Mouse (Mus musculus): ENCODE measurements at regions not wholly inside any gene's neighbourhood (a gene's known extent, or its start where the extent isn't known, plus 50 kb on each side); places are given as distances from the start of the nearest gene placed in this dataset.

DNA sequence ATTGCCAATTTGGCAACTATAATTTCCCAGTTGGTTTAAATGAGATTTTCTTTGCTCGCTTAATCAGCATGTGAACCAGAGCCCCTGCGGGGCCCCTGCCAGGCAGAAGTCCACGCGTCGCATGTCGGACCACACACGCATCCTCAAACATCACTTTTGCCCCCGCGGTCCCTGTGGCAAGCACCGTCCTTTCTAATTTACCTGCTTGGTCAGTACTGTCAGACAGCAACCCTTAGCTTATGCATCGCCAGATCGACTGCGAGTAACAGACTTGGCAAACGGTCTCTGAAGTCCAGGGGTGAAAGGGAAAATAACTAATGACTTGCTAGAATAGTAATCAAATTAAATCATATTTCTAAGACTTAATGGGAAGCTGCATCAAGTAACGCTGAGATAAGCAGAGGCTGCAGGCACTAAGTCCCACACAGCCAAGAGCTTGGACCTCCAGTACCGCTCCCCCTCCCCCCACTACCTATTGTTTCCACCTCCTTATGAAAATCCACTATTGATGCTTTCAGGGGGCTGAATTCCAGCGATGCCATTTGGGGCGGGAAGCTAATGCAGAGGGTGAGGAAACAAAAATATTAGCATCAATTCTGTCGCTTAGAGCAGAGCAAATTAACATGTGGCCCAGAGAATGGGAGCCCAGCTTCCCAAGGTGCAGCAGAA is 142.0 kb upstream of the Cntnap4 start:
- Histone ChIP-seq H3K27me3 (ENCODE audit: control insufficient read depth, insufficient read depth, low read length) (no peaks in the 10 kb centered on the region), H3K4me1 (ENCODE audit: control insufficient read depth, insufficient read depth, low read length) (no peaks in the 10 kb centered on the region; the same call in 1 of the 2 replicates), H3K27ac (ENCODE audit: control insufficient read depth, insufficient read depth, low read depth, low read length) (no peak overlapping the region), H3K4me3 (ENCODE audit: control insufficient read depth, low read depth, low read length) (no peak overlapping the region), H3K36me3 (ENCODE audit: control insufficient read depth, insufficient read depth, low read length) (no peaks in the 10 kb centered on the region)
- TF ChIP-seq POLR2A (IDR thresholded peaks at IDR 0.05; ENCODE audit: control insufficient read depth, low read depth, low read length) = no peak
- no peak for TF ChIP-seq CTCF (IDR thresholded peaks at IDR 0.05; ENCODE audit: control insufficient read depth, insufficient read depth, insufficient replicate concordance, low read depth, low read length)

DNA sequence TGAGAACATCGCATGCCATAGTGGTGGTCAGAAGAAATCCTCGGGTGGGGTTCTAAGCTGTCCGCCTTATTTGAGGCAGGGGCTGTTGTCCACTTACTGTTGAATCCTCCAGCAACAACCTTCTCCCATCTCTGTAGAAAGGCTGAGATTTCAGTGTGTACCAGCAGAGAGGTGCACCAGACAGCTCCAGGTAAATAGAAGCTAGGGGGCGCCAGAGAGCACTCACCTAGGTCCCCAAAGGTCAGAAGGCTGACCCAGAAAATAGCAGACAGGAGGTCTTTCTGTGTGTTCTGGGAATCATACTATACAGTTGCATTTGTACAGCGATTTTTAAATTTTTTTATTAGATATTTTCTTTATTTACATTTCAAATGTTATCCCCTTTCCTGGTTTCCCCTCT is 157.9 kb upstream of the Cntnap4 start:
- Histone ChIP-seq H3K4me3 (ENCODE audit: control insufficient read depth, low read depth, low read length) (0 out of 2 replicates have a peak overlapping the region, but pooled peaks have one; percentile 5), H3K27me3 (ENCODE audit: control insufficient read depth, insufficient read depth, low read length) (no peaks in the 10 kb centered on the region), H3K4me1 (ENCODE audit: control insufficient read depth, insufficient read depth, low read length) (no peaks in the 10 kb centered on the region), H3K36me3 (ENCODE audit: control insufficient read depth, insufficient read depth, low read length) (no peaks in the 10 kb centered on the region), H3K27ac (ENCODE audit: control insufficient read depth, insufficient read depth, low read depth, low read length) (no peak overlapping the region)
- no peak for TF ChIP-seq POLR2A (IDR thresholded peaks at IDR 0.05; ENCODE audit: control insufficient read depth, low read depth, low read length)
- TF ChIP-seq CTCF (IDR thresholded peaks at IDR 0.05; ENCODE audit: control insufficient read depth, insufficient read depth, insufficient replicate concordance, low read depth, low read length) = peak; percentile 49; the same call in 1 of the 2 replicates

DNA sequence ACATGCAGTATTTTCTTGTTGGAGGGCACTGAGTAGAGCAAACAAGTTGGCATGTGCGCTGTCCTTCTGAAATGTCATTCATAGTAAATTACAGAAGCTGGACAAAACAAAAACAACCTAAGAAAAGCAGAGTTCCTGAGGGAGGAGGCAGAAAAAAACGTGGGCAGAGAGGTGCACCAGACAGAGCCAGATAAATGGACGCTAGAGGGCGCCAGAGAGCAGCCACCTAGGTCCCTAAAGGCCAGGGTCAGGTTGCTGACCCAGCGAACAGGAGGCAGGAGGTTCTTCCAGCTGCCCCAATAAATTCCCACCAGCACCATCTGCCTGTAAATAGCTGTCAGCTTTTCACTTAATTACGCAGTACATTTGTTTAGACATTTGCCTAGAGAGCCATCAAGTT is 158.6 kb upstream of the Cntnap4 start:
- Histone ChIP-seq H3K4me1 (ENCODE audit: control insufficient read depth, insufficient read depth, low read length) (no peaks in the 10 kb centered on the region), H3K36me3 (ENCODE audit: control insufficient read depth, insufficient read depth, low read length) (no peaks in the 10 kb centered on the region), H3K27me3 (ENCODE audit: control insufficient read depth, insufficient read depth, low read length) (no peaks in the 10 kb centered on the region), H3K4me3 (ENCODE audit: control insufficient read depth, low read depth, low read length) (no peak overlapping the region), H3K27ac (ENCODE audit: control insufficient read depth, insufficient read depth, low read depth, low read length) (no peak overlapping the region)
- no peak for TF ChIP-seq POLR2A (IDR thresholded peaks at IDR 0.05; ENCODE audit: control insufficient read depth, low read depth, low read length)
- peak; percentile 94 for TF ChIP-seq CTCF (IDR thresholded peaks at IDR 0.05; ENCODE audit: control insufficient read depth, insufficient read depth, insufficient replicate concordance, low read depth, low read length)

DNA sequence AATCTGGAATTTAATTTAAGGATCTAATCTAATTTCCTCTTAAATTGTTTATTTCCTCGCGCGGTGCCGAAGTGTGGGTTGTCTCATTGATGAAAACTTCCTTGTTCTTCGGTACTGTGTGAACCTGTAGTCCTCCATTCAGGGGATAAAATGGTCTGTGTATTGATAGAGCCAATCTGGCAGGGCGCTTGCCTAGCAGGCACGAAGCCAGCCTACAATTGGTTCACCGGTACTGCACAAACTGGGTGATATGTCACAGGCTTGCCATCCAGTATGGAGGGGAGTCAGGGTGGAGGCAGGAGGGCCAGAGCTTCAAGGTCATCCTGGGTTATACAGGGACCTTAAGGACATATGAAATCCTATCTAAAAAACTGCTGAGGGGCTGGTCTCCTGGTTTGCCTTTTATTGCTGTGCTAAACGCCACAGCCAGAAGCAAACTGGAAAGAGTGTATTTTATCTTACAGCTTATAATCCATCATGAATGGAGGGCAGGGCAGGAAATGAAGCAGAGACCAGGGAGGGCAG is 161.6 kb upstream of the Cntnap4 start:
- no peak overlapping the region for H3K4me3 ChIP-seq (ENCODE audit: control insufficient read depth, low read depth, low read length)
- no peaks in the 10 kb centered on the region for H3K36me3 ChIP-seq (ENCODE audit: control insufficient read depth, insufficient read depth, low read length)
- TF ChIP-seq CTCF (IDR thresholded peaks at IDR 0.05; ENCODE audit: control insufficient read depth, insufficient read depth, insufficient replicate concordance, low read depth, low read length) (no peak), POLR2A (IDR thresholded peaks at IDR 0.05; ENCODE audit: control insufficient read depth, low read depth, low read length) (no peak)
- H3K4me1 ChIP-seq (ENCODE audit: control insufficient read depth, insufficient read depth, low read length) = no peaks in the 10 kb centered on the region
- H3K27me3 ChIP-seq (ENCODE audit: control insufficient read depth, insufficient read depth, low read length) = no peaks in the 10 kb centered on the region
- no peak overlapping the region for H3K27ac ChIP-seq (ENCODE audit: control insufficient read depth, insufficient read depth, low read depth, low read length)

DNA sequence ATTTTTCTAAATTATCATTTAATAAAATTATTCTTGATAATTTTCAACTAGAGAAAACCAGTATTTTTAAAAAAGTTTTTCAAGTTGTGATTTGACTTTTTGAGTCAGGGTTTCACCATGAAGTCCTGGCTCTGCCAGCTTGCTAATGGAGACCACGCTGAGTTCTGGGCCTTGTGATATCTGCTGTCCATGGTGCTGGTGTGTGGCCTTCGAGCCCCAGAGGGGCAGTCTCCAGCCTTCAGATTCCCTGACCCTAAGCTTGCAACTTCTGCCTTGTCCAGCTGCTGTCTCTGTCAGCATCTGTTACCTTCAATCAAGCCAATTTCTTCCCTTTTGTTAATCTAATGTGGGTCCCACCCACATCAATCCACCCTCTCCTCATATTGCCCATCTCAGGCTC is 165.8 kb upstream of the Cntnap4 start:
- Histone ChIP-seq H3K36me3 (ENCODE audit: control insufficient read depth, insufficient read depth, low read length) (no peaks in the 10 kb centered on the region), H3K4me1 (ENCODE audit: control insufficient read depth, insufficient read depth, low read length) (no peaks in the 10 kb centered on the region), H3K27me3 (ENCODE audit: control insufficient read depth, insufficient read depth, low read length) (no peaks in the 10 kb centered on the region), H3K4me3 (ENCODE audit: control insufficient read depth, low read depth, low read length) (no peak overlapping the region), H3K27ac (ENCODE audit: control insufficient read depth, insufficient read depth, low read depth, low read length) (no peak overlapping the region)
- TF ChIP-seq CTCF (IDR thresholded peaks at IDR 0.05; ENCODE audit: control insufficient read depth, insufficient read depth, insufficient replicate concordance, low read depth, low read length) (no peak), POLR2A (IDR thresholded peaks at IDR 0.05; ENCODE audit: control insufficient read depth, low read depth, low read length) (no peak)

DNA sequence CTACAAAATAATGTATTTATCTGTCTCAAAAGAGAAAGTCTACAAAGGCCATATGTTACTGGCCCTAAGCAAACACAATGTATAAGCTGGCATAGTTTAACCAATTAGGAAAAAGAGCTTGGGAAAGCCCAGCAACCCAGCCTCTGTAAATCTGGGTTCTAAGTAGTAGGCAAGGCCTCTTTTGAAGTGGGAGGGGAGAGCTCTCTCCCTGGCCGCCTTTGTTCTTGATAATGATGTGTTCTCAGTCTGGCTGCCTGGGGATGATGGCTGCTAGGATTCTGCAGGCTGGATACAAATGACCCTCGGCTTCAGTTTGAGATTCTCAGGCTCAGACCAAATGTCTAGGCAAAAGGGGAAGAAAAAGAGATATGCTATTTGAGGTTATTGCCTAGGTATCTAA is 172.4 kb upstream of the Cntnap4 start:
- Histone ChIP-seq H3K27me3 (ENCODE audit: control insufficient read depth, insufficient read depth, low read length) (no peaks in the 10 kb centered on the region), H3K4me1 (ENCODE audit: control insufficient read depth, insufficient read depth, low read length) (no peaks in the 10 kb centered on the region), H3K36me3 (ENCODE audit: control insufficient read depth, insufficient read depth, low read length) (no peaks in the 10 kb centered on the region), H3K27ac (ENCODE audit: control insufficient read depth, insufficient read depth, low read depth, low read length) (no peak overlapping the region), H3K4me3 (ENCODE audit: control insufficient read depth, low read depth, low read length) (no peak overlapping the region)
- no peak for TF ChIP-seq CTCF (IDR thresholded peaks at IDR 0.05; ENCODE audit: control insufficient read depth, insufficient read depth, insufficient replicate concordance, low read depth, low read length)
- no peak for TF ChIP-seq POLR2A (IDR thresholded peaks at IDR 0.05; ENCODE audit: control insufficient read depth, low read depth, low read length)

DNA sequence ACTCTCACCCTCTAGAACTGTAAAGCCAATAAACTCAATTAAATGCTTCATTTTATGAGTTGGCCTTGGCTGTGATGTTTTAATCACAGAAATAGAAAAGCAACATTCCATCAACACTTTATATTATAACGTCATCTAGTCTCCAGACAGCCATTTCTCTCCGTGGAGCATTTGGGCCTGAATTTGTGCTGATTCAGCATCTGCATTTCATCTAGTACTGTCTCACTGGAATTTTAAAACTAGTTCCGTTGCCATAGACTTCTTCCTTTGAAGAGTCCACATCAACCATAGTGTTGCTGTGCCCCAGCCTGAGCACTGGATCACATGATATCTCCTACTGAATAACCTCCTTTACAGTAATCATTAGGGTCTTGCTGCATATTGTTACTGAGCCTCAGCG is 179.7 kb upstream of the Cntnap4 start:
- no peaks in the 10 kb centered on the region for H3K27me3 ChIP-seq (ENCODE audit: control insufficient read depth, insufficient read depth, low read length)
- H3K36me3 ChIP-seq (ENCODE audit: control insufficient read depth, insufficient read depth, low read length) = no peaks in the 10 kb centered on the region
- TF ChIP-seq CTCF (IDR thresholded peaks at IDR 0.05; ENCODE audit: control insufficient read depth, insufficient read depth, insufficient replicate concordance, low read depth, low read length) (no peak), POLR2A (IDR thresholded peaks at IDR 0.05; ENCODE audit: control insufficient read depth, low read depth, low read length) (no peak)
- H3K4me3 ChIP-seq (ENCODE audit: control insufficient read depth, low read depth, low read length) = no peak overlapping the region
- no peaks in the 10 kb centered on the region for H3K4me1 ChIP-seq (ENCODE audit: control insufficient read depth, insufficient read depth, low read length)
- H3K27ac ChIP-seq (ENCODE audit: control insufficient read depth, insufficient read depth, low read depth, low read length) = no peak overlapping the region
